Mouse (Mus musculus) left cerebral cortex, adult 11 months (tissue): ENCODE results near the gene Nudt22.

ENCODE experiments used
- DNase-seq: peaks from one replicate; pipeline ENCODE4 v3.0.0; 2022; ENCODE audit warnings: low spot score

Nudt22 gene

GRCm38 (mm10) chr19:6949951-6950350, 46.0 kb downstream of the Nudt22 start:
- no peak for DNase-seq

GRCm38 (mm10) chr19:6949532-6949931, 46.4 kb downstream of the Nudt22 start:
- DNase-seq, result no peak

- DNase-seq, result no peak
Observed at GRCm38 (mm10) chr19:6948186-6948585, 47.7 kb downstream of the Nudt22 start.

- DNase-seq, result no peak
Observed at GRCm38 (mm10) chr19:6947742-6948141, 48.2 kb downstream of the Nudt22 start.

GRCm38 (mm10) chr19:6943709-6944108, 52.2 kb downstream of the Nudt22 start:
- DNase-seq, result no peak
